Mouse (Mus musculus): ENCODE measurements around the gene Spns3. TPM values are rescaled to one million over a fixed set of nuclear protein-coding genes. Genes with fewer than 3 reads are reported as not detected.

The Spns3 gene
- polyA plus RNA-seq, 1 experiment from 2014 or later, result 1.8 TPM

DNA sequence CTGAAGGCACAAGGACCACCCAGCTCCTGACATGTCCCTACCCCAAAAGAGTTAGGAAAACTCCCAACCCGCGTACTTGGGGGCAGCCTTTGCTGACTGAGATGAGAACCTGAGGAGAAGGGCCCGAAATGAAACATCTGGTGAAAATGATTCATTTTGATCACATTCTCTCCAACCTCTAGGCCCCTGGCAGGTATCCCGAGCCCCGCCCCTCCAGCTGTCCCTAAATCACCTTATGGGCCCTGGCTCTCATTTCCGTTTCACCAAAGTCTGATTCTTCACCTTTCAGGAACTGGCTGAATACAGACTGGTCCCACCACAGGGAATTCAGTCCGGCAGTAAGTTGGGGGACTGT is 25.8 kb upstream of the Spns3 start:
- no peaks in the 10 kb centered on the region for H3K36me3 ChIP-seq (replicated peaks)
- H3K4me2 ChIP-seq, result peak overlapping the region; percentile 65
- H3K9me3 ChIP-seq (replicated peaks), result no peaks in the 10 kb centered on the region
- H3K4me1 ChIP-seq (replicated peaks), result peaks cover 12% of the 10 kb centered on the region; the same call in 1 of the 2 replicates
- H3K4me3 ChIP-seq (replicated peaks), result peak overlapping the region; percentile 37
- H3K27ac ChIP-seq (replicated peaks), result no peak overlapping the region
- 45% methylated on average over 7 of the region's 7 CpGs for WGBS (ENCODE audit: insufficient replicate concordance)
- H3K27me3 ChIP-seq, result peaks cover 30% of the 10 kb centered on the region
- no peak overlapping the region for H3K9ac ChIP-seq
- ATAC-seq (ENCODE audit: insufficient read depth), result no peak

DNA sequence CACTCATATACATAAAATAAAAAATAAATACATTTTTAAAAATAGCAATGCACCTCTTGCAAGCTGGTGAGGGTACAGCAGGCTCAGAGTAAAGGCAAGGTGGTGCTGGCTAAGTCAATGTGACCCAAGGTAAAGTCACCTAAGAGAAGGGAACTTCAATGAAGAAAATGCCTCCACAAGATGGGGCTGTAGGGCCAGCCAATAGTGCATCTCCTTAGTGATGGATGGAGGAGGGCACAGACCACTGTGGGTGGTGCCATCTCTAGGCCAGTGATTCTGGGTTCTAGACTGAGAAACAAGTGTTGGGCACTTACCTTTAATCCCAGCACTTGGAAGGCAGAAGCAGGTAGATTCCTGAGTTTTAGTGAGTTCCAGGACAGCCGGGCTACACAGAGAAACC is 23.5 kb upstream of the Spns3 start:
- WGBS (ENCODE audit: insufficient replicate concordance), result 88% methylated on average over 1 of the region's 1 CpGs
- Histone ChIP-seq H3K4me2 (no peak overlapping the region), H3K9me3 (replicated peaks) (no peaks in the 10 kb centered on the region), H3K27me3 (peaks cover 32% of the 10 kb centered on the region), H3K27ac (replicated peaks) (no peak overlapping the region), H3K36me3 (replicated peaks) (no peaks in the 10 kb centered on the region), H3K4me3 (replicated peaks) (no peak overlapping the region), H3K9ac (no peak overlapping the region), H3K4me1 (replicated peaks) (peaks cover 23% of the 10 kb centered on the region)
- ATAC-seq (ENCODE audit: insufficient read depth), result no peak

DNA sequence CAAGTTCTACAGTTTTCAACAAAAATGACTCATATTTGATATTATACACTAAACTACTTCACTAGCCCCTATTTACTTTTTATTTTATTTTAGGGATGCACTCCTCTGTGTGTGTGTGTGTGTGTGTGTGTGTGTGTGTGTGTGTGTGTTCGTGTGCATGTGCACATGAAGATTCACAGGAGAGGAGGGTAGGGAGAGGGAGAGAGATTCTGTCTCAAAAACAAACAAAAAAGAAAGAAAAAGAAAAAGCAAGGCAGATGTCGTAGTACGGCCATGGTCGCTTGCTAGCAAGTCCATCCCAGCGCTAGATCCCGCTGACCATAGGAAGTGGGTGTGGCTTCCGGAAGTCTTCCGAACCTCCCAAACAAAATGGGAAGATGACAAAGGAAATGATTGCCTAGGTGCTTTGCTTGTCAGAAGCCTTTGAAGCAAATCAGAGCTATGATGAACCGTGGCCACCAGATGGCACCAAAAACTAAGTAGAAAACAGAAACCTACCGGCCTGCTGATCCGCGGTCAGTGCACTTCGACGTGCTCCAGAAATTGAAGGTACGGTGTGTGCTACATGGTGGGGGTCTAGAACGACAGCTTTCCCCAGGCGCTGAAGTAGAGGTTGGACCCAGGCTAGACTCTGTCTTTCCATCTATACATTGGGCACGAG is 20.1 kb upstream of the Spns3 start:
- Histone ChIP-seq H3K4me1 (replicated peaks) (peaks cover 10% of the 10 kb centered on the region), H3K4me3 (replicated peaks) (0 out of 2 replicates have a peak overlapping the region, but pooled peaks have one; percentile 22), H3K27ac (replicated peaks) (no peak overlapping the region), H3K36me3 (replicated peaks) (no peaks in the 10 kb centered on the region), H3K9ac (no peak overlapping the region), H3K9me3 (replicated peaks) (no peaks in the 10 kb centered on the region), H3K4me2 (peak overlapping the region; percentile 54), H3K27me3 (peaks cover 6% of the 10 kb centered on the region; the same call in 1 of the 2 replicates)
- 3% methylated on average over 18 of the region's 18 CpGs for WGBS (ENCODE audit: insufficient replicate concordance)
- no peak for ATAC-seq (ENCODE audit: insufficient read depth)

GRCm38 (mm10) chr11:72569671-72570318 is 19.5 kb upstream of the Spns3 start:
- no peak for ATAC-seq (ENCODE audit: insufficient read depth)
- peaks cover 10% of the 10 kb centered on the region for H3K4me1 ChIP-seq (replicated peaks)
- peaks cover 6% of the 10 kb centered on the region; the same call in 1 of the 2 replicates for H3K27me3 ChIP-seq
- H3K9me3 ChIP-seq (replicated peaks), result no peaks in the 10 kb centered on the region
- no peak overlapping the region for H3K27ac ChIP-seq (replicated peaks)
- 63% methylated on average over 11 of the region's 11 CpGs for WGBS (ENCODE audit: insufficient replicate concordance)
- H3K9ac ChIP-seq, result no peak overlapping the region
- H3K36me3 ChIP-seq (replicated peaks), result no peaks in the 10 kb centered on the region
- H3K4me3 ChIP-seq (replicated peaks), result no peak overlapping the region
- no peak overlapping the region for H3K4me2 ChIP-seq

GRCm38 (mm10) chr11:72569051-72569450 is 18.7 kb upstream of the Spns3 start:
- Histone ChIP-seq H3K9ac (no peak overlapping the region), H3K4me1 (replicated peaks) (peaks cover 10% of the 10 kb centered on the region), H3K4me3 (replicated peaks) (no peak overlapping the region), H3K27me3 (peaks cover 6% of the 10 kb centered on the region; the same call in 1 of the 2 replicates), H3K36me3 (replicated peaks) (no peaks in the 10 kb centered on the region), H3K4me2 (no peak overlapping the region), H3K9me3 (replicated peaks) (no peaks in the 10 kb centered on the region), H3K27ac (replicated peaks) (no peak overlapping the region)
- whole genome bisulfite sequencing (ENCODE audit: insufficient replicate concordance), result 29% methylated on average over 8 of the region's 8 CpGs
- ATAC-seq (ENCODE audit: insufficient read depth), result no peak

DNA sequence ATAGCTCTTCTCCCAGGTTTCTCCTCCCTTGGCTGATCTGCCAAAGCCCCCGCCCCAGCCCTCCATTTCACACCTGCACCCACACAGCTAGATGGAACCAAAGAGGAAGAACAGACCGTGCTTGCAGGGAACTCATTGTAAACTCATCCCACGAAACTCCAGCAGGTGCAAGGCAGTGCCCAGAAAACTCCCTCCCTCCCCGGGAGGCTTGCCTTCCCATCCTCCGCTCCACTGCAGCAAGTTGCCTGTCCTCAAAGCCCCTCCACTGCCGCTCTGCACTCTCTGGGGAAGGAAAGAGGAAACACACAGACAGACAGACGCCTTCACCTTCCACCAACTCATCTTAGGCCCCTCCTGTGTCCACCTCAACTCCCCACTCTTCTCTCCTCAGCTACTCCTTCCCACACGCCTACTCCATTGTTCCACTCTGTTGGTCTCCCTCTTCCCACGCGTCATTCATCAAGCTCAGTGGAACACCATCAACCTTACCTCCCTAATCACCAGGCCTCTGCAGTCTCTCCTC is 16.6 kb upstream of the Spns3 start:
- ATAC-seq (ENCODE audit: insufficient read depth), result no peak
- no peak overlapping the region for H3K27ac ChIP-seq (replicated peaks)
- peaks cover 10% of the 10 kb centered on the region for H3K4me1 ChIP-seq (replicated peaks)
- no peak overlapping the region for H3K9ac ChIP-seq
- 37% methylated on average over 10 of the region's 10 CpGs for WGBS (ENCODE audit: insufficient replicate concordance)
- H3K27me3 ChIP-seq, result peaks cover 6% of the 10 kb centered on the region; the same call in 1 of the 2 replicates
- H3K9me3 ChIP-seq (replicated peaks), result no peaks in the 10 kb centered on the region
- no peaks in the 10 kb centered on the region for H3K36me3 ChIP-seq (replicated peaks)
- H3K4me2 ChIP-seq, result no peak overlapping the region
- H3K4me3 ChIP-seq (replicated peaks), result no peak overlapping the region

GRCm38 (mm10) chr11:72566304-72566703 is 16.0 kb upstream of the Spns3 start:
- no peaks in the 10 kb centered on the region for H3K9me3 ChIP-seq (replicated peaks)
- no peak for ATAC-seq (ENCODE audit: insufficient read depth)
- peaks cover 10% of the 10 kb centered on the region for H3K4me1 ChIP-seq (replicated peaks)
- WGBS (ENCODE audit: insufficient replicate concordance), result 69% methylated on average over 7 of the region's 7 CpGs
- H3K4me3 ChIP-seq (replicated peaks), result no peak overlapping the region
- peaks cover 4% of the 10 kb centered on the region; the same call in 1 of the 2 replicates for H3K27me3 ChIP-seq
- no peaks in the 10 kb centered on the region for H3K36me3 ChIP-seq (replicated peaks)
- H3K27ac ChIP-seq (replicated peaks), result no peak overlapping the region
- no peak overlapping the region for H3K4me2 ChIP-seq
- no peak overlapping the region for H3K9ac ChIP-seq

GRCm38 (mm10) chr11:72564232-72564807 is 14.0 kb upstream of the Spns3 start:
- Histone ChIP-seq H3K27ac (replicated peaks) (no peak overlapping the region), H3K36me3 (replicated peaks) (no peaks in the 10 kb centered on the region), H3K4me1 (replicated peaks) (peaks cover 3% of the 10 kb centered on the region), H3K4me3 (replicated peaks) (no peak overlapping the region), H3K9me3 (replicated peaks) (no peaks in the 10 kb centered on the region), H3K27me3 (no peaks in the 10 kb centered on the region), H3K4me2 (no peak overlapping the region), H3K9ac (no peak overlapping the region)
- ATAC-seq (ENCODE audit: insufficient read depth), result no peak
- 15% methylated on average over 6 of the region's 6 CpGs for WGBS (ENCODE audit: insufficient replicate concordance)

DNA sequence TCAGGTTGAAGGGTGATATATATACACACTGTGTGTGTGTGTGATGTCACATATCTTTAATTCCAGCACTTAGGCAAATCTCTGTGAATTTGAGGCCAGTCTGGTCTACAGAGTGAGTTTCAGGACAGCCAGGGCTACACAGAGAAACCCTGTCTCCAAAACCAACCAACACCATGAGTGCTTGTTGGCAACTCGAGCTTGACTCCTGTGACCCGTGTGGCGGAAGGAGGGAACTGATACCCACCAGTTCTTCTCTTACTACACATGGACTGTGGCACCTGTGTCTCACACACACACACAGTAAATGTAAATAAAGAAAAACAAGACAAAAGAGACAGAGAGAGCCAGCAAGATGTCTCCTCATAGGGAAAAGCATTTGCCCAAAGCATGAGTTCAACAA is 10.4 kb upstream of the Spns3 start:
- Histone ChIP-seq H3K36me3 (replicated peaks) (no peaks in the 10 kb centered on the region), H3K27ac (replicated peaks) (no peak overlapping the region), H3K9me3 (replicated peaks) (no peaks in the 10 kb centered on the region), H3K4me1 (replicated peaks) (peaks cover 8% of the 10 kb centered on the region; the same call in 1 of the 2 replicates), H3K4me3 (replicated peaks) (no peak overlapping the region), H3K4me2 (no peak overlapping the region), H3K27me3 (no peaks in the 10 kb centered on the region), H3K9ac (no peak overlapping the region)
- 53% methylated on average over 3 of the region's 3 CpGs for WGBS (ENCODE audit: insufficient replicate concordance)
- ATAC-seq (ENCODE audit: insufficient read depth), result no peak

DNA sequence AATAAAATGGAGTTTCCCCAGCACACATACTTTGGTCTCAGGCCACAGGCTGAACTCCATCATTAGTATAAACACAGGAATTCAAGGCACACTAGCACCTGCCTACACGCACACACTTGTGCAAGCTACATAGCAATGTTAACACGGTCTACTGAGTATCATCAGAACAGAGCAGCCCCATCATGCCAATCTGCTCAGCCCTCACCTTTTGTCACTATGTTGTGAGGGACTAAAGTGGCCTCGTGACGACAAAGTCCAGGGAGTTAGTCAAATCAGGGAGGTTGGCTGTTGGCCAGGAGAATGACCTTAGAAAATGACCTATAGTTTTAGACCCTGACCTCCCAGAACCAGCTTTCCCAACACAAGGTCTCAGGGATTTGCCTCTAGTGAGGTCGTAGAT is 7.8 kb upstream of the Spns3 start:
- H3K9ac ChIP-seq, result no peak overlapping the region
- H3K27ac ChIP-seq (replicated peaks), result no peak overlapping the region
- ATAC-seq (ENCODE audit: insufficient read depth), result no peak
- H3K36me3 ChIP-seq (replicated peaks), result no peaks in the 10 kb centered on the region
- H3K4me1 ChIP-seq (replicated peaks), result peaks cover 8% of the 10 kb centered on the region; the same call in 1 of the 2 replicates
- H3K4me2 ChIP-seq, result no peak overlapping the region
- H3K9me3 ChIP-seq (replicated peaks), result no peaks in the 10 kb centered on the region
- no peaks in the 10 kb centered on the region for H3K27me3 ChIP-seq
- 57% methylated on average over 5 of the region's 5 CpGs for WGBS (ENCODE audit: insufficient replicate concordance)
- H3K4me3 ChIP-seq (replicated peaks), result no peak overlapping the region

- ATAC-seq (ENCODE audit: insufficient read depth), result no peak
- Histone ChIP-seq H3K9ac (no peak overlapping the region), H3K36me3 (replicated peaks) (no peaks in the 10 kb centered on the region), H3K4me3 (replicated peaks) (no peak overlapping the region), H3K27ac (replicated peaks) (no peak overlapping the region), H3K9me3 (replicated peaks) (no peaks in the 10 kb centered on the region), H3K4me2 (no peak overlapping the region), H3K4me1 (replicated peaks) (peaks cover 8% of the 10 kb centered on the region; the same call in 1 of the 2 replicates), H3K27me3 (no peaks in the 10 kb centered on the region)
- WGBS (ENCODE audit: insufficient replicate concordance), result 53% methylated on average over 2 of the region's 2 CpGs
These were observed 6.6 kb upstream of the Spns3 start for GRCm38 (mm10) chr11:72556953-72557352.

Measured in liver, embryonic 15.5 days (tissue).